Mouse (Mus musculus): ENCODE measurements around the gene Gm10665. TPM values are rescaled to one million over a fixed set of nuclear protein-coding genes. Genes with fewer than 3 reads are reported as not detected.
"Not testable (repeated sequence)": the region's sequence is repeated elsewhere in the genome, so short reads cannot be mapped to it uniquely, and the experiment has no call there.

Gm10665 gene
- polyA plus RNA-seq (2016; fragmentation: Nextera tagmentation; extraction: Ambion mirVana): not detected in 2 replicates

GRCm38 (mm10) chr7:22463975-22464374 lies at the start of gene Gm10665:
Gene Gm10665 (minus strand): TSS chr7:22464075.
- WGBS: no CpG with 5 or more reads among the region's 5 CpGs
- not testable (repeated sequence) for H3K27me3 ChIP-seq (ENCODE audit: insufficient read depth, poor library complexity, severe bottlenecking); H3K27ac ChIP-seq; H3K36me3 ChIP-seq; DNase-seq (ENCODE audit: low spot score); H3K9me3 ChIP-seq; H3K4me3 ChIP-seq; H3K4me1 ChIP-seq

GRCm38 (mm10) chr7:22499578-22499977 lies 35.7 kb upstream of the Gm10665 start, which contains the start of gene Vmn1r151:
Gene Vmn1r151 (minus strand): TSS chr7:22499678.
- H3K27ac ChIP-seq; H3K27me3 ChIP-seq (ENCODE audit: insufficient read depth, poor library complexity, severe bottlenecking); H3K9me3 ChIP-seq; H3K4me3 ChIP-seq; H3K4me1 ChIP-seq; DNase-seq (ENCODE audit: low spot score); H3K36me3 ChIP-seq: not testable (repeated sequence)
- WGBS: 47% methylated on average over 2 of the region's 3 CpGs

GRCm38 (mm10) chr7:22438129-22438528 lies 25.7 kb downstream of the Gm10665 start, which contains the start of gene Vmn1r149:
Gene Vmn1r149 (minus strand): TSS chr7:22438229.
- H3K9me3 ChIP-seq; H3K4me3 ChIP-seq; H3K4me1 ChIP-seq; DNase-seq (ENCODE audit: low spot score); H3K27me3 ChIP-seq (ENCODE audit: insufficient read depth, poor library complexity, severe bottlenecking); H3K27ac ChIP-seq; H3K36me3 ChIP-seq: not testable (repeated sequence)
- no CpG with 5 or more reads among the region's 2 CpGs for WGBS

GRCm38 (mm10) chr7:22413283-22413682 lies 50.6 kb downstream of the Gm10665 start, which contains the start of gene Vmn1r148:
Gene Vmn1r148 (plus strand): TSS chr7:22413583.
- not testable (repeated sequence) for H3K27me3 ChIP-seq (ENCODE audit: insufficient read depth, poor library complexity, severe bottlenecking); H3K4me1 ChIP-seq; H3K4me3 ChIP-seq; H3K9me3 ChIP-seq; H3K36me3 ChIP-seq; H3K27ac ChIP-seq; DNase-seq (ENCODE audit: low spot score)
- WGBS: no CpG with 5 or more reads among the region's 3 CpGs

Other genes starting within 250 kb of the Gm10665 start
- gene Gm8453, start 234.6 kb downstream of the Gm10665 start, polyA plus RNA-seq (2016; fragmentation: Nextera tagmentation; extraction: Ambion mirVana): not detected in 2 replicates
- not detected in 2 replicates for gene Gm4187, start 134.4 kb downstream of the Gm10665 start, polyA plus RNA-seq (2016; fragmentation: Nextera tagmentation; extraction: Ambion mirVana)
- gene Gm8660, start 93.0 kb downstream of the Gm10665 start, polyA plus RNA-seq (2016; fragmentation: Nextera tagmentation; extraction: Ambion mirVana): not detected in 2 replicates
- not detected in 2 replicates for gene Vmn1r148, start 50.5 kb downstream of the Gm10665 start, polyA plus RNA-seq (2016; fragmentation: Nextera tagmentation; extraction: Ambion mirVana)
- not detected in 2 replicates for gene Vmn1r149, start 25.8 kb downstream of the Gm10665 start, polyA plus RNA-seq (2016; fragmentation: Nextera tagmentation; extraction: Ambion mirVana)
- gene Vmn1r151, start 35.6 kb upstream of the Gm10665 start, polyA plus RNA-seq (2016; fragmentation: Nextera tagmentation; extraction: Ambion mirVana): not detected in 2 replicates
- gene Vmn1r152, start 58.9 kb upstream of the Gm10665 start, polyA plus RNA-seq (2016; fragmentation: Nextera tagmentation; extraction: Ambion mirVana): not detected in 2 replicates
- gene Gm8677, start 70.8 kb upstream of the Gm10665 start, polyA plus RNA-seq (2016; fragmentation: Nextera tagmentation; extraction: Ambion mirVana): not detected in 2 replicates
- gene Gm4201, start 101.3 kb upstream of the Gm10665 start, polyA plus RNA-seq (2016; fragmentation: Nextera tagmentation; extraction: Ambion mirVana): not detected in 2 replicates
- gene Gm4565, start 124.1 kb upstream of the Gm10665 start, polyA plus RNA-seq (2016; fragmentation: Nextera tagmentation; extraction: Ambion mirVana): not detected in 2 replicates
- gene Vmn1r155, start 193.9 kb upstream of the Gm10665 start, polyA plus RNA-seq (2016; fragmentation: Nextera tagmentation; extraction: Ambion mirVana): not detected in 2 replicates
- not detected in 2 replicates for gene Gm8693, start 228.2 kb upstream of the Gm10665 start, polyA plus RNA-seq (2016; fragmentation: Nextera tagmentation; extraction: Ambion mirVana)